Mouse (Mus musculus) olfactory bulb, adult 2 months (tissue): ENCODE data around the gene Hyal3.

ENCODE experiments used
- CTCF ChIP-seq: fragments of 200-500 bp; IDR thresholded peaks from 2 replicates; pipeline ENCODE4 v1.5.1; 2012; ENCODE audit warnings: low read depth, mild to moderate bottlenecking, low read length, moderate library complexity; ENCODE audit not compliant: insufficient read depth
- POLR2A ChIP-seq: fragments of 200-500 bp; IDR thresholded peaks from 2 replicates; pipeline ENCODE4 v1.6.1; 2012; ENCODE audit warnings: mild to moderate bottlenecking, low read depth, low read length, moderate library complexity; ENCODE audit not compliant: insufficient read depth

- no peak for TF ChIP-seq CTCF
- no peak for TF ChIP-seq POLR2A
Measured at GRCm38 (mm10) chr9:107630576-107630975, 50.0 kb downstream of the Hyal3 start.
